Mouse (Mus musculus): ENCODE data around the gene Psmd12. TPM values are rescaled to one million over a fixed set of nuclear protein-coding genes. Genes with fewer than 3 reads are reported as not detected.

The Psmd12 gene
- polyA plus RNA-seq, 1 experiment from 2014 or later: 89.4 TPM

GRCm38 (mm10) chr11:107532271-107532670 lies 53.0 kb downstream of the Psmd12 start:
- Histone ChIP-seq H3K27me3 (replicated peaks; ENCODE audit: control insufficient read depth, insufficient read depth, low read length) (no peaks in the 10 kb centered on the region), H3K9me3 (ENCODE audit: control insufficient read depth) (no peaks in the 10 kb centered on the region), H3K4me3 (ENCODE audit: low read depth, low read length) (no peak overlapping the region), H3K4me1 (replicated peaks; ENCODE audit: control insufficient read depth, insufficient read depth, low read length) (no peaks in the 10 kb centered on the region), H3K4me2 (replicated peaks; ENCODE audit: low read depth) (no peak overlapping the region), H3K27ac (ENCODE audit: low read depth, low read length) (no peak overlapping the region), H3K36me3 (ENCODE audit: control insufficient read depth, insufficient read depth) (no peaks in the 10 kb centered on the region), H3K9ac (ENCODE audit: low read depth, low read length) (no peak overlapping the region)
- ATAC-seq: no peak
- TF ChIP-seq CTCF (IDR thresholded peaks at IDR 0.05; ENCODE audit: low read depth): no peak
- WGBS: 29% methylated on average over 5 of the region's 5 CpGs

- peak; percentile 77 for ATAC-seq
- H3K4me2 ChIP-seq (replicated peaks; ENCODE audit: low read depth): no peak overlapping the region
- H3K9ac ChIP-seq (ENCODE audit: low read depth, low read length): no peak overlapping the region
- no peak overlapping the region for H3K27ac ChIP-seq (ENCODE audit: low read depth, low read length)
- H3K4me1 ChIP-seq (replicated peaks; ENCODE audit: control insufficient read depth, insufficient read depth, low read length): no peaks in the 10 kb centered on the region
- no peaks in the 10 kb centered on the region for H3K27me3 ChIP-seq (replicated peaks; ENCODE audit: control insufficient read depth, insufficient read depth, low read length)
- 77% methylated on average over 4 of the region's 4 CpGs for WGBS
- no peak overlapping the region for H3K4me3 ChIP-seq (ENCODE audit: low read depth, low read length)
- H3K9me3 ChIP-seq (ENCODE audit: control insufficient read depth): no peaks in the 10 kb centered on the region
- no peak for TF ChIP-seq CTCF (IDR thresholded peaks at IDR 0.05; ENCODE audit: low read depth)
- no peaks in the 10 kb centered on the region for H3K36me3 ChIP-seq (ENCODE audit: control insufficient read depth, insufficient read depth)
Measured at GRCm38 (mm10) chr11:107538994-107539393, 59.7 kb downstream of the Psmd12 start.

- Histone ChIP-seq H3K4me1 (replicated peaks; ENCODE audit: control insufficient read depth, insufficient read depth, low read length) (no peaks in the 10 kb centered on the region), H3K27ac (ENCODE audit: low read depth, low read length) (no peak overlapping the region), H3K36me3 (ENCODE audit: control insufficient read depth, insufficient read depth) (no peaks in the 10 kb centered on the region), H3K4me3 (ENCODE audit: low read depth, low read length) (no peak overlapping the region), H3K9me3 (ENCODE audit: control insufficient read depth) (no peaks in the 10 kb centered on the region), H3K4me2 (replicated peaks; ENCODE audit: low read depth) (no peak overlapping the region), H3K9ac (ENCODE audit: low read depth, low read length) (no peak overlapping the region), H3K27me3 (replicated peaks; ENCODE audit: control insufficient read depth, insufficient read depth, low read length) (no peaks in the 10 kb centered on the region)
- 75% methylated on average over 1 of the region's 1 CpGs for WGBS
- TF ChIP-seq CTCF (IDR thresholded peaks at IDR 0.05; ENCODE audit: low read depth): no peak
- ATAC-seq: no peak
Measured at GRCm38 (mm10) chr11:107540339-107540738, 61.1 kb downstream of the Psmd12 start.

- no peak for TF ChIP-seq CTCF (IDR thresholded peaks at IDR 0.05; ENCODE audit: low read depth)
- 0 out of 2 replicates have a peak, but pooled peaks cover 2% of the 10 kb centered on the region for H3K4me1 ChIP-seq (replicated peaks; ENCODE audit: control insufficient read depth, insufficient read depth, low read length)
- H3K9ac ChIP-seq (ENCODE audit: low read depth, low read length): no peak overlapping the region
- H3K4me2 ChIP-seq (replicated peaks; ENCODE audit: low read depth): peak overlapping the region; percentile 95
- H3K27ac ChIP-seq (ENCODE audit: low read depth, low read length): peak overlapping the region; percentile 77
- WGBS: 16% methylated on average over 13 of the region's 13 CpGs
- no peaks in the 10 kb centered on the region for H3K36me3 ChIP-seq (ENCODE audit: control insufficient read depth, insufficient read depth)
- no peaks in the 10 kb centered on the region for H3K9me3 ChIP-seq (ENCODE audit: control insufficient read depth)
- no peaks in the 10 kb centered on the region for H3K27me3 ChIP-seq (replicated peaks; ENCODE audit: control insufficient read depth, insufficient read depth, low read length)
- H3K4me3 ChIP-seq (ENCODE audit: low read depth, low read length): peak overlapping the region; percentile 88
- ATAC-seq: peak; percentile 83
Measured at GRCm38 (mm10) chr11:107545747-107546476, 66.6 kb downstream of the Psmd12 start.

DNA sequence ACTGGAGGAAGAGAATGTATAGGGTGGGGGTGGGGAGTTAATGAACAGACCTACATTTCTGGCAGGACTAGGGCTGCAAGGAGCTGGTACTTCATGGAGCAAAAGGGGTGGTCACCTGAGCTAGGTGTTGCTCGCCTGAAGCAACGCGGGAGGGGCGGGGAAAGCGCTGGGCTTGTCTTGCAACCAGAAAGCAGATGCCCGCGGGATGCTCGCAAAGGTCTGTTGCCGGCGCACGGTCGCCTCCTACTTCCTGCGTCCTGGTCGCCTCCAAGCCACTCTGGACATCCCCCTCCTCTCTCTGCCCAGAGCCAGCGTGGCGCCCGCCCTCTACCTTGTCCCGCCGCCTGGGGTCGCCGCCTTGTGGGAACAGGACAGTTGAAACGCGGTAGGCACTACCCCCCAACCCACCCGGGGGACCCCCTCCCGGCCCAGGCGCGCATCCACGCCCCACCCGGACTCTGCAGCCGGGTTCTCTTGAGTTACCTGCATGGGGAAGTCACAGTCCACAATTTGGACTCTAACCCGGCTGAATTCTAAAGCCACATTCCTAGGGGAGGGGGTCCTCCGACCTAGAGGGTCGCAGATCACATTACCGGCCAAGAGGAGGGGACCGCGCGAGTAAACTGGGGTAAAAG lies 67.5 kb downstream of the Psmd12 start:
- 0 out of 2 replicates have a peak, but pooled peaks cover 2% of the 10 kb centered on the region for H3K4me1 ChIP-seq (replicated peaks; ENCODE audit: control insufficient read depth, insufficient read depth, low read length)
- ATAC-seq: peak; percentile 49
- 0 out of 2 replicates have a peak, but pooled peaks cover 3% of the 10 kb centered on the region for H3K36me3 ChIP-seq (ENCODE audit: control insufficient read depth, insufficient read depth)
- peak overlapping the region; percentile 95 for H3K4me2 ChIP-seq (replicated peaks; ENCODE audit: low read depth)
- no peaks in the 10 kb centered on the region for H3K27me3 ChIP-seq (replicated peaks; ENCODE audit: control insufficient read depth, insufficient read depth, low read length)
- peak overlapping the region; percentile 88 for H3K4me3 ChIP-seq (ENCODE audit: low read depth, low read length)
- WGBS: 1% methylated on average over 31 of the region's 37 CpGs
- peak; percentile 31 for TF ChIP-seq CTCF (IDR thresholded peaks at IDR 0.05; ENCODE audit: low read depth)
- peak overlapping the region; percentile 96 for H3K9ac ChIP-seq (ENCODE audit: low read depth, low read length)
- peak overlapping the region; percentile 77 for H3K27ac ChIP-seq (ENCODE audit: low read depth, low read length)
- H3K9me3 ChIP-seq (ENCODE audit: control insufficient read depth): no peaks in the 10 kb centered on the region

GRCm38 (mm10) chr11:107547351-107548203 lies 68.3 kb downstream of the Psmd12 start, which contains the start of gene Helz:
TSS of gene Helz (plus strand) at chr11:107547930.
- peak; percentile 80 for ATAC-seq
- Histone ChIP-seq H3K27me3 (replicated peaks; ENCODE audit: control insufficient read depth, insufficient read depth, low read length) (no peaks in the 10 kb centered on the region), H3K4me2 (replicated peaks; ENCODE audit: low read depth) (peak within 1 kb of the TSS; percentile 95), H3K36me3 (ENCODE audit: control insufficient read depth, insufficient read depth) (0 out of 2 replicates have a peak, but pooled peaks cover 3% of the 10 kb centered on the region), H3K9ac (ENCODE audit: low read depth, low read length) (peak within 1 kb of the TSS; percentile 96), H3K4me3 (ENCODE audit: low read depth, low read length) (peak within 1 kb of the TSS; percentile 88), H3K9me3 (ENCODE audit: control insufficient read depth) (no peaks in the 10 kb centered on the region), H3K27ac (ENCODE audit: low read depth, low read length) (peak within 1 kb of the TSS; percentile 77), H3K4me1 (replicated peaks; ENCODE audit: control insufficient read depth, insufficient read depth, low read length) (0 out of 2 replicates have a peak, but pooled peaks cover 2% of the 10 kb centered on the region)
- TF ChIP-seq CTCF (IDR thresholded peaks at IDR 0.05; ENCODE audit: low read depth): peak; percentile 13; the same call in 1 of the 2 replicates
- WGBS: under 1% methylated on average over 68 of the region's 70 CpGs

Measured in intestine, postnatal 0 days (tissue).